Mouse (Mus musculus) embryonic facial prominence, embryonic 15.5 days (tissue): ENCODE data around the gene Gm5617. TPM values are rescaled to one million over a fixed set of nuclear protein-coding genes. Genes with fewer than 3 reads are reported as not detected.
A peak's percentile ranks its signal among the peaks of the same experiment; 100 is the strongest.
"Not testable (repeated sequence)": the region's sequence is repeated elsewhere in the genome, so short reads cannot be mapped to it uniquely, and the experiment has no call there.

Source experiments
- ATAC-seq: fragments of 200-750 bp; cut with Nextera tagmentation; 2 replicates; pipeline ENCODE4 v1.8.0; 2017; ENCODE audit warnings: low read depth, moderate TSS enrichment; ENCODE audit not compliant: insufficient number of reproducible peaks, low FRiP score, low TSS enrichment
- H3K27ac ChIP-seq: fragments of 300-500 bp; sonication (generic); replicated peaks from 2 replicates; pipeline ENCODE4 v1.5.1; 2015; ENCODE audit warnings: mild to moderate bottlenecking, inconsistent platforms
- H3K27me3 ChIP-seq: fragments of 300-500 bp; sonication (generic); 2 replicates; pipeline ENCODE4 v1.6.1; 2015; ENCODE audit warnings: inconsistent platforms
- H3K36me3 ChIP-seq: fragments of 300-500 bp; sonication (generic); 2 replicates; pipeline ENCODE4 v1.6.1; 2015; ENCODE audit warnings: mild to moderate bottlenecking, inconsistent platforms
- H3K4me1 ChIP-seq: fragments of 300-500 bp; sonication (generic); 2 replicates; pipeline ENCODE4 v1.6.1; 2015; ENCODE audit warnings: inconsistent platforms
- H3K4me2 ChIP-seq: fragments of 300-500 bp; sonication (generic); replicated peaks from 2 replicates; pipeline ENCODE4 v1.6.1; 2015; ENCODE audit warnings: mild to moderate bottlenecking, inconsistent platforms
- H3K4me3 ChIP-seq: fragments of 300-500 bp; sonication (generic); replicated peaks from 2 replicates; pipeline ENCODE4 v1.5.1; 2015; ENCODE audit warnings: mild to moderate bottlenecking, inconsistent platforms
- H3K9ac ChIP-seq: fragments of 300-500 bp; sonication (generic); 2 replicates; pipeline ENCODE4 v1.6.1; 2015; ENCODE audit warnings: inconsistent platforms
- H3K9me3 ChIP-seq: fragments of 300-500 bp; sonication (generic); replicated peaks from 2 replicates; pipeline ENCODE4 v1.6.1; 2016; ENCODE audit warnings: inconsistent platforms
- WGBS: fragments of 180-500 bp; shearing (Covaris S2); methylation state at CpG from one replicate; pipeline ENCODE4 v1.1.7; 2015; 5-methylcytosine and 5-hydroxymethylcytosine counted together
- microRNA-seq: library from miRNA; unstranded; fragments of <30 nt; microRNA quantifications from one replicate; pipeline ENCODE4, GENCODE M21; 2016; ENCODE audit warnings: borderline number of aligned reads
- polyA plus RNA-seq: library from polyadenylated mRNA; unstranded; fragments of >200 nt; fragmentation: Nextera tagmentation; extraction: Ambion mirVana; gene quantifications from 2 replicates; pipeline ENCODE4 v1.2.1, GENCODE M21; 2015

Gm5617 gene
- polyA plus RNA-seq, 1 experiment from 2014 or later: 39.5 TPM

DNA sequence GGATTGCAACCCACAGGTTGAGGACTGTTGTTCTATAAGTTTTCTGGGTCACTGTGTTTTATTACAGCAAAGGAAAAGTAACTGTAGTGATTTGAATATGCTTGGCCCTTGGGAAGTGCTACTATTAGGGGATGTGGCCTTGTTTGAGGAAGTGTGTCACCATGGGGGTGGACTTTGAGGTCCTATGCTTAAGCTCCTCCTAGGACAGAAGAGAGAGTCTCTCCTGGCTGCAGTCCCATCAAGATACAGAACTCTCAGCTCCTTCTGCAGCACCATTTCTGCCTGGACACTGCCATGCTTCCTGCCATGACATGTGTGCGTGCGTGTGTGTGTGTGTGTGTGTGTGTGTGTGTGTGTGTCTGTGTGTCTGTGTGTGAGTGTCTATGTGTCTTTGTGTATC is 37.5 kb downstream of the Gm5617 start:
- Histone ChIP-seq H3K4me2 (no peak overlapping the region), H3K36me3 (no peaks in the 10 kb centered on the region), H3K27me3 (no peaks in the 10 kb centered on the region), H3K4me1 (no peaks in the 10 kb centered on the region), H3K4me3 (no peak overlapping the region), H3K9ac (no peak overlapping the region), H3K27ac (no peak overlapping the region), H3K9me3 (no peaks in the 10 kb centered on the region)
- WGBS: 85% methylated on average over 2 of the region's 2 CpGs
- no peak for ATAC-seq

DNA sequence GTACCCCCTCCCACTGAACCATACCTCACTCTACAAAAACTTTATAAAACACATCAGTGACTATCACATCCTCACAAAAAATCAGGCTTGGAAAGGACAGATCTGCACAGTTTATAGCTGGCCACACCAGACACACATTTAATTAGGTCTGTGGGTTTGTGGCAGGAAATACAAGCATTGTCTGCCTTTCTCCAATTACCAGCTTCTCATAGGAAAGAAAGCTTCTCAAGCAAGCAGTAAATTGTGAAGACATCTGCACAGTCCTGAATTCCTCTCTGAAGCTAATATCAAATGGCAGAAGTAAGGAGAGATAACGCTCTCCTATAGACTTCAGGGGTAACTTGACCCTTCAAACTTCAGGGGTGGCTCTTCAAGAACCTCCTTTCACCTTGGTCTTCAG is 41.2 kb downstream of the Gm5617 start:
- Histone ChIP-seq H3K9ac (no peak overlapping the region), H3K4me3 (no peak overlapping the region), H3K4me2 (no peak overlapping the region), H3K9me3 (0 out of 2 replicates have a peak, but pooled peaks cover 3% of the 10 kb centered on the region), H3K27me3 (peaks cover 7% of the 10 kb centered on the region), H3K27ac (no peak overlapping the region), H3K4me1 (0 out of 2 replicates have a peak, but pooled peaks cover 5% of the 10 kb centered on the region), H3K36me3 (no peaks in the 10 kb centered on the region)
- 47% methylated on average over 1 of the region's 1 CpGs for WGBS
- no peak for ATAC-seq

DNA sequence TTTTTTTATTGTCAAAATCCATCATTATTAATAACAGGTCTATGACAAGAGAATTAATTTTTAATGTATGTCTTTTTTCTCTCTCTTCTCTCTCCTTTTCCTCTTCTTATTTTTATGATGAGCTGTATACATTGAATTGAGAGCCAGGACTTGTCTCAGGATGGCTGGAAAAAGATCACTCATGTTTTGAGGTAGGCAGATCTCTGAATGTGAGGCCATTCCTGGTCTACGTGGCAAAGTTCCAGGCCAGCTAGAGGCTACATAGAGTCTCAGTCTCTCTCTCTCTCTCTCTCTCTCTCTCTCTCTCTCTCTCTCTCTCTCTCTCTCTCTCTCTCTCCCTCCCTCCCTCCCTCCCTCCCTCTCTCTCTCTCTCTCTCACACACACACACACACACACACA is 42.4 kb downstream of the Gm5617 start:
- not testable (repeated sequence) for H3K9ac ChIP-seq, H3K27ac ChIP-seq, H3K36me3 ChIP-seq, H3K4me2 ChIP-seq, H3K4me3 ChIP-seq, H3K4me1 ChIP-seq, H3K9me3 ChIP-seq, H3K27me3 ChIP-seq, ATAC-seq
- WGBS: 59% methylated on average over 1 of the region's 1 CpGs

DNA sequence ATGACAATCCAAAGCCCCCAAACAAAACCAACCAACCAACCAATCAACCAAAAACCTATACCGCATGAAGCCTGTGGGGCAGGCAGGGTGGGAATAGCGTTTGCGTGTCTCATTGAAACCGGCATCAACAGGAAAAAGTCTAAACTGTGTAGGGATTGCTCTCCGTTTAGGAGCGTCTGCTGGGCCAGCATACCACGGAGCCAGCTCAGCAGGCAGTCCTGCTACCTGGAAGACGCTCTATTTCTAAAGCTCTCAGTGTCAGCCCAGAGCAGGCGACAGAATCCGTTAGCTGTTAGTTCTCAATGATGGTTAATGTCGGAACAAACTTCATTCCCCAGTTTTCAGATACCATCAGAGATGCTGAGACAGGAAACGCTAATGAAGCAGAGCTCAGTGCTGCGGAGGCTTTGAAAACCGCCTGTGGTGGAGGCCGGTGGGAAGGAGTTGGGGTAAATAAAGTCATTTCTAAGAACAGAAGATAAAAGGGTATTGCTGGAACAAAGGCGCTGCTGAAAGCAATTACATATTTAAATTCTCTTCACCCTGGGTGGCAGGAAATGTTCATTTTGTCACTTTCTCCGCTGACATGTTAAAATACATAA is 42.9 kb downstream of the Gm5617 start:
- Histone ChIP-seq H3K27me3 (peaks cover 7% of the 10 kb centered on the region), H3K9me3 (0 out of 2 replicates have a peak, but pooled peaks cover 3% of the 10 kb centered on the region), H3K9ac (no peak overlapping the region), H3K4me2 (peak overlapping the region; percentile 44), H3K27ac (no peak overlapping the region), H3K4me3 (peak overlapping the region; percentile 25), H3K36me3 (no peaks in the 10 kb centered on the region), H3K4me1 (0 out of 2 replicates have a peak, but pooled peaks cover 5% of the 10 kb centered on the region)
- no peak for ATAC-seq
- 4% methylated on average over 17 of the region's 17 CpGs for WGBS

DNA sequence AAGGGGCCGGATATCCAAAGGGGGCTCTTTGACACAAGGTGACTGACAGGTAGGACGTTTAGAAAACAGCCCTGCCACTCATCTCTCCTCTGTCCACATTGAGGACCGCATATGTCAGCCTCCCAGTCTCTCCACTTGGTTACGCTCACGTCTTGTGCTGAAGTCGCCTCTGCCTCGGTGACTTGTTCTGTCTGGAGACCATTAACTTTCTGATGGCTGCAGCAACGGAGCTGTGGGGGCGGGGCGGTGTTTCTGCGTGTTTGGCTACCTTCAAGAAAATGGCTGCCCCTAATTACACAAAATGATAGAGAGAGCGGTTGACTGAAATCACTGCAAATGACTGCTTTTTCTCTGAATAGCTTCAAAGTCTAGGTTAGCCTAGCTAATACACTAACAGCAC is 43.4 kb downstream of the Gm5617 start:
- Histone ChIP-seq H3K36me3 (no peaks in the 10 kb centered on the region), H3K27ac (no peak overlapping the region), H3K27me3 (peaks cover 7% of the 10 kb centered on the region), H3K4me3 (peak overlapping the region; percentile 25), H3K9ac (no peak overlapping the region), H3K9me3 (0 out of 2 replicates have a peak, but pooled peaks cover 3% of the 10 kb centered on the region), H3K4me2 (peak overlapping the region; percentile 44), H3K4me1 (0 out of 2 replicates have a peak, but pooled peaks cover 5% of the 10 kb centered on the region)
- no peak for ATAC-seq
- 8% methylated on average over 12 of the region's 12 CpGs for WGBS

Small RNA genes lying within 50 kb of the gene (microRNA-seq; reads per million reads assigned to microRNA genes)
- gene Gm23653: not detected

Other genes with a start within 250 kb of the Gm5617 start
- 0.83 and 1.3 TPM in 2 replicates for gene Nxpe2, start 142.0 kb upstream of the Gm5617 start, polyA plus RNA-seq
- gene Rexo2, start 14.8 kb upstream of the Gm5617 start, polyA plus RNA-seq: 138 and 148 TPM in 2 replicates
- 111 and 116 TPM in 2 replicates for gene Rbm7, start 143 bp upstream of the Gm5617 start, polyA plus RNA-seq
- gene Nnmt, start 109.7 kb downstream of the Gm5617 start, polyA plus RNA-seq: 13.3 and 19.4 TPM in 2 replicates